Mouse (Mus musculus): ENCODE results near the gene Myh9. TPM values are rescaled to one million over a fixed set of nuclear protein-coding genes. Genes with fewer than 3 reads are reported as not detected.

Myh9 gene
- total RNA-seq, 2 experiments from 2014 or later, result 222 to 260 TPM

Other genes with a start within 250 kb of the Myh9 start
- under 1 TPM in 1 of 2 experiments, not detected in 1; 0.18 TPM for gene Apol10b, start 246.1 kb downstream of the Myh9 start, total RNA-seq (2021)
- gene Gm36245, start 242.9 kb downstream of the Myh9 start, total RNA-seq (2021), result not detected
- gene Apol11b, start 198.9 kb downstream of the Myh9 start, total RNA-seq (2021), result under 1 TPM; 0.39 to 0.61 TPM
- under 1 TPM; 0.18 to 0.48 TPM for gene Apol7e, start 143.3 kb downstream of the Myh9 start, total RNA-seq (2021)
- gene Apol9b, start 113.1 kb downstream of the Myh9 start, total RNA-seq (2021), result under 1 TPM; 0.30 to 0.42 TPM
- gene Apol8, start 85.2 kb downstream of the Myh9 start, total RNA-seq (2021), result under 1 TPM; 0.39 to 0.88 TPM
- gene Txn2, start 86.8 kb upstream of the Myh9 start, total RNA-seq (2021), result 100 to 1,000 TPM; 321 to 368 TPM
- 1 to 10 TPM; 2.7 TPM for gene Foxred2, start 114.5 kb upstream of the Myh9 start, total RNA-seq (2021)
- gene Eif3d, start 128.6 kb upstream of the Myh9 start, total RNA-seq (2021), result 100 to 1,000 TPM; 147 to 154 TPM